In genomic region chr11:97314110-97314509, GRCm38 (mm10) we compare ENCODE assay signal across 12 mouse cellular contexts. TPM values are rescaled to one million over a fixed set of nuclear protein-coding genes. Genes with fewer than 3 reads are reported as not detected.
DNase-seq lines count a peak whose midpoint lies in the region; ATAC-seq lines count a peak whose summit lies in the region.
"Had no signal": no experiment of that assay in that cellular context is flagged by ENCODE, and none has a peak within 500 bp of the region (broad histone marks: within the 10 kb centered on the region; RNA-seq: fewer than 3 reads in every experiment).

No protein-coding gene starts in this region.

- no peak overlapping the region for H3K4me3 ChIP-seq in hindbrain, embryonic 11.5 days (ENCODE audit: low read depth, low read length)
- H3K4me3 ChIP-seq in hindbrain, embryonic 12.5 days = no peak overlapping the region
- H3K4me3 ChIP-seq in forebrain, embryonic 10.5 days = no peak overlapping the region
- H3K4me3 ChIP-seq: heart, embryonic 12.5 days; limb, embryonic 15.5 days had no signal

- no peak for ATAC-seq in hindbrain, embryonic 11.5 days (ENCODE audit: low FRiP score)
- ATAC-seq in hindbrain, embryonic 12.5 days (ENCODE audit: low FRiP score) = no peak
- ATAC-seq: forebrain, embryonic 16.5 days had no signal

- peaks cover 4% of the 10 kb centered on the region; the same call in 1 of the 2 replicates for H3K27me3 ChIP-seq in hindbrain, embryonic 11.5 days (ENCODE audit: control insufficient read depth, insufficient read depth, low read length)
- H3K27me3 ChIP-seq in hindbrain, embryonic 12.5 days = peaks cover 7% of the 10 kb centered on the region; the same call in 1 of the 2 replicates
- H3K27me3 ChIP-seq in forebrain, embryonic 10.5 days (ENCODE audit: poor library complexity, severe bottlenecking) = peaks cover 14% of the 10 kb centered on the region
- H3K27me3 ChIP-seq: heart, embryonic 12.5 days; limb, embryonic 15.5 days had no signal

- no peak overlapping the region for H3K4me2 ChIP-seq in hindbrain, embryonic 11.5 days (replicated peaks; ENCODE audit: low read depth, low read length)
- no peak overlapping the region for H3K4me2 ChIP-seq in hindbrain, embryonic 12.5 days (replicated peaks)
- H3K4me2 ChIP-seq: heart, embryonic 12.5 days; limb, embryonic 15.5 days; midbrain, embryonic 11.5 days had no signal

- H3K9ac ChIP-seq in hindbrain, embryonic 11.5 days (ENCODE audit: low read depth, low read length) = no peak overlapping the region
- no peak overlapping the region for H3K9ac ChIP-seq in hindbrain, embryonic 12.5 days
- H3K9ac ChIP-seq: heart, embryonic 12.5 days; limb, embryonic 15.5 days had no signal

- peak; percentile 36 for DNase-seq in hindbrain, embryonic 11.5 days (ENCODE audit: low spot score)
- peak; percentile 38 for DNase-seq in thymus, postnatal 4 days
- DNase-seq in thymus, adult 18-20 months = no peak
- DNase-seq in R1 (ENCODE audit: low read depth, low spot score) = peak; percentile 89
- DNase-seq in testis, postnatal 10 days (ENCODE audit: low spot score) = peak; percentile 52
- DNase-seq in ovary, postnatal 10 days (ENCODE audit: low spot score) = no peak
- DNase-seq in forebrain, embryonic 10.5 days (ENCODE audit: extremely low spot score, low spot score) = no peak

- no peaks in the 10 kb centered on the region for H3K9me3 ChIP-seq in hindbrain, embryonic 11.5 days (ENCODE audit: control insufficient read depth, low read length)
- H3K9me3 ChIP-seq in hindbrain, embryonic 12.5 days (replicated peaks) = no peaks in the 10 kb centered on the region
- no peaks in the 10 kb centered on the region for H3K9me3 ChIP-seq in forebrain, embryonic 10.5 days
- H3K9me3 ChIP-seq: heart, embryonic 12.5 days; limb, embryonic 15.5 days had no signal

- H3K4me1 ChIP-seq in hindbrain, embryonic 11.5 days (replicated peaks; ENCODE audit: control insufficient read depth, insufficient read depth, low read length) = peaks cover 3% of the 10 kb centered on the region; the same call in 1 of the 2 replicates
- peaks cover 19% of the 10 kb centered on the region for H3K4me1 ChIP-seq in hindbrain, embryonic 12.5 days
- peaks cover 33% of the 10 kb centered on the region for H3K4me1 ChIP-seq in forebrain, embryonic 10.5 days

- no peaks in the 10 kb centered on the region for H3K36me3 ChIP-seq in hindbrain, embryonic 11.5 days (ENCODE audit: control insufficient read depth, insufficient read depth, low read length)
- H3K36me3 ChIP-seq in hindbrain, embryonic 12.5 days = no peaks in the 10 kb centered on the region
- peaks cover 18% of the 10 kb centered on the region for H3K36me3 ChIP-seq in forebrain, embryonic 10.5 days (replicated peaks)
- H3K36me3 ChIP-seq: limb, embryonic 15.5 days had no signal

- H3K27ac ChIP-seq in hindbrain, embryonic 11.5 days (ENCODE audit: low read depth, low read length) = no peak overlapping the region
- no peak overlapping the region for H3K27ac ChIP-seq in hindbrain, embryonic 12.5 days
- H3K27ac ChIP-seq in forebrain, embryonic 10.5 days = no peak overlapping the region
- H3K27ac ChIP-seq: limb, embryonic 15.5 days had no signal

- WGBS in hindbrain, embryonic 11.5 days = 96% methylated on average over 3 of the region's 3 CpGs
- 93% methylated on average over 3 of the region's 3 CpGs for WGBS in hindbrain, embryonic 12.5 days
- 94% methylated on average over 3 of the region's 3 CpGs for WGBS in forebrain, embryonic 10.5 days

RNA-seq across cellular contexts. Expression of gene Mrpl45, which starts 1.4 kb away (rescaled TPM):
- polyA plus RNA-seq in hindbrain, embryonic 11.5 days (2014; fragmentation: Nextera tagmentation; extraction: Ambion mirVana) = 51.4 and 52.9 TPM in 2 replicates
- polyA plus RNA-seq in hindbrain, embryonic 12.5 days (2016; fragmentation: Nextera tagmentation; extraction: Ambion mirVana) = 44.9 and 45.6 TPM in 2 replicates
- 66.5 and 69.5 TPM in 2 replicates for polyA plus RNA-seq in forebrain, embryonic 10.5 days (2016; fragmentation: Nextera tagmentation; extraction: Ambion mirVana)

RNA-seq across cellular contexts. Expression of gene Npepps, which starts 33.7 kb away (rescaled TPM):
- 93.6 and 108 TPM in 2 replicates for polyA plus RNA-seq in hindbrain, embryonic 11.5 days (2014; fragmentation: Nextera tagmentation; extraction: Ambion mirVana)
- polyA plus RNA-seq in hindbrain, embryonic 12.5 days (2016; fragmentation: Nextera tagmentation; extraction: Ambion mirVana) = 119 and 133 TPM in 2 replicates
- polyA plus RNA-seq in forebrain, embryonic 10.5 days (2016; fragmentation: Nextera tagmentation; extraction: Ambion mirVana) = 96.2 and 101 TPM in 2 replicates

RNA-seq across cellular contexts. Expression of gene Gpr179, which starts 37.8 kb away (rescaled TPM):
- polyA plus RNA-seq in hindbrain, embryonic 11.5 days (2014; fragmentation: Nextera tagmentation; extraction: Ambion mirVana) = 0.46 TPM in 1 of 2 replicates, not detected in the other
- polyA plus RNA-seq in hindbrain, embryonic 12.5 days (2016; fragmentation: Nextera tagmentation; extraction: Ambion mirVana) = 0.17 and 0.22 TPM in 2 replicates
- polyA plus RNA-seq in forebrain, embryonic 10.5 days (2016; fragmentation: Nextera tagmentation; extraction: Ambion mirVana) = 0.01 and 0.04 TPM in 2 replicates
- polyA plus RNA-seq: midbrain, embryonic 11.5 days had no signal

RNA-seq across cellular contexts. Expression of gene Socs7, which starts 48.2 kb away (rescaled TPM):
- polyA plus RNA-seq in hindbrain, embryonic 11.5 days (2014; fragmentation: Nextera tagmentation; extraction: Ambion mirVana) = 3.6 and 3.8 TPM in 2 replicates
- 7.0 and 9.1 TPM in 2 replicates for polyA plus RNA-seq in hindbrain, embryonic 12.5 days (2016; fragmentation: Nextera tagmentation; extraction: Ambion mirVana)
- polyA plus RNA-seq in forebrain, embryonic 10.5 days (2016; fragmentation: Nextera tagmentation; extraction: Ambion mirVana) = 3.8 and 4.2 TPM in 2 replicates

Comparison
In these comparisons a context has a peak if more than half of its experiments do, and no peak if none do; other contexts are left out.
1. DNase-seq: peak in hindbrain, embryonic 11.5 days (single experiment), thymus, postnatal 4 days (single experiment), R1 (single experiment) and testis, postnatal 10 days (single experiment); none in thymus, adult 18-20 months (0 of 2), ovary, postnatal 10 days (single experiment) and forebrain, embryonic 10.5 days (single experiment).